ENCODE assay signal across 1 mouse cellular context in the genomic region with DNA sequence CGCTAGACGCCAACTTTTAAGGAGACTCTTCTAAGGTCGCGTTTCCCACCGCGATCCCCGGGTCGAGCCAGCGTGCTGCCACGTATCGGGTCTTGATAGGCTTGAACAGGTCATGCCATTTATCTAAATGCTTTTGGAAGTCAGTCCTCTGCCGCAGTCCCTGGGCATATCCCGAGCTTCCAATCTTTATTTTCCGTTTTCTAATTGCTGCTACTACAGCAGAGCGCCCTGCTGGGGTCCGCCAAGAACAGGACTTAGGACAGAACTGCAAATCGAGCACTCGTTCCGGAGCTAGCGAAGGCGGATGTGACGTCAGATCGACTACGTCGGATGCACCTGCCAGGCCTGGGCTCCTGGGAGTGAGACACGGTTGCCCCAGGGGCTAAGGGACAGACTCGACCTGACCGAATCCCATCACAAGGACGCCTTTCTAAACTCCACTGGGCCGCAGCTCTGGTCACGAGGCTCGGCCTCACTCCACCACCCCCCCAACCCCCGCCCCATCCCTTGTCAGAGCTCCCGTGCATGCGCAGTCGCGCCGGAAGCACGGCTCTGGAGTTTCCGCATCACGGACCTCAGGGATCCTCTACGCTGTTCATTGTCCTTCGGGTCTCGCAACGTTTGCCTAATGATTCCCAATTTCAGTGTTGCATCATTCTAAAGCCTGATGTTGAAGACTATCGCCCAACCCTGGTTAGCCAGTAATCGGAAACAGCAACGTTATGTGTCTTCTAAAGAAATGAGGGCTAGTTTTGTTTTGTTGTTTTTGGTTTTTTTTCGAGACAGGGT.
TF ChIP-seq lines count a peak whose summit lies in the region.

No protein-coding gene starts in this region.

TF ChIP-seq in C2C12, 6 proteins besides CTCF, POLR2A, EP300 and RAD21:
- TF ChIP-seq CEBPB (IDR thresholded peaks at IDR 0.05; ENCODE audit: low read depth), result peak; percentile 58
- no peak for TF ChIP-seq MYOG (IDR thresholded peaks at IDR 0.05; ENCODE audit: control insufficient read depth, extremely low read depth, insufficient read length)
- peak; percentile 40 for TF ChIP-seq MYOD1 (IDR thresholded peaks at IDR 0.05; ENCODE audit: control insufficient read depth, insufficient read length, low read depth)
